Mouse (Mus musculus) liver, embryonic 15.5 days (tissue): Measurements from ENCODE around the gene Dlgap1. TPM values are rescaled to one million over a fixed set of nuclear protein-coding genes. Genes with fewer than 3 reads are reported as not detected.

Experiments used
- ATAC-seq: fragments of 200-750 bp; cut with Nextera tagmentation; 2 replicates; pipeline ENCODE4 v1.8.0; 2017; ENCODE audit warnings: moderate number of reproducible peaks, mild to moderate bottlenecking, moderate library complexity; ENCODE audit not compliant: insufficient read depth
- H3K27ac ChIP-seq: fragments of 300-500 bp; sonication (generic); replicated peaks from 2 replicates; pipeline ENCODE4 v1.5.1; 2015; ENCODE audit warnings: mild to moderate bottlenecking, inconsistent platforms
- H3K27me3 ChIP-seq: fragments of 300-500 bp; sonication (generic); 2 replicates; pipeline ENCODE4 v1.6.1; 2015; ENCODE audit warnings: mild to moderate bottlenecking, inconsistent platforms
- H3K36me3 ChIP-seq: fragments of 300-500 bp; sonication (generic); replicated peaks from 2 replicates; pipeline ENCODE4 v1.6.1; 2015; ENCODE audit warnings: moderate library complexity, mild to moderate bottlenecking, inconsistent platforms
- H3K4me1 ChIP-seq: fragments of 300-500 bp; sonication (generic); replicated peaks from 2 replicates; pipeline ENCODE4 v1.6.1; 2015; ENCODE audit warnings: inconsistent platforms
- H3K4me2 ChIP-seq: fragments of 300-500 bp; sonication (generic); 2 replicates; pipeline ENCODE4 v1.6.1; 2015; ENCODE audit warnings: moderate library complexity, mild to moderate bottlenecking, inconsistent platforms
- H3K4me3 ChIP-seq: fragments of 300-500 bp; sonication (generic); replicated peaks from 2 replicates; pipeline ENCODE4 v1.5.1; 2015; ENCODE audit warnings: mild to moderate bottlenecking, inconsistent platforms
- H3K9ac ChIP-seq: fragments of 300-500 bp; sonication (generic); 2 replicates; pipeline ENCODE4 v1.6.1; 2015; ENCODE audit warnings: moderate library complexity, mild to moderate bottlenecking, inconsistent platforms
- H3K9me3 ChIP-seq: fragments of 300-500 bp; sonication (generic); replicated peaks from 2 replicates; pipeline ENCODE4 v1.6.1; 2016; ENCODE audit warnings: inconsistent platforms
- WGBS: fragments of 180-500 bp; shearing (Covaris S2); methylation state at CpG from one replicate; pipeline ENCODE4 v1.1.7; 2015; ENCODE audit warnings: mixed read lengths; ENCODE audit not compliant: insufficient replicate concordance; 5-methylcytosine and 5-hydroxymethylcytosine counted together
- polyA plus RNA-seq: library from polyadenylated mRNA; unstranded; fragments of >200 nt; fragmentation: Nextera tagmentation; extraction: Ambion mirVana; gene quantifications from 2 replicates; pipeline ENCODE4 v1.2.1, GENCODE M21; 2015

Gene Dlgap1
- polyA plus RNA-seq, 1 experiment from 2014 or later = 0.02 TPM

DNA sequence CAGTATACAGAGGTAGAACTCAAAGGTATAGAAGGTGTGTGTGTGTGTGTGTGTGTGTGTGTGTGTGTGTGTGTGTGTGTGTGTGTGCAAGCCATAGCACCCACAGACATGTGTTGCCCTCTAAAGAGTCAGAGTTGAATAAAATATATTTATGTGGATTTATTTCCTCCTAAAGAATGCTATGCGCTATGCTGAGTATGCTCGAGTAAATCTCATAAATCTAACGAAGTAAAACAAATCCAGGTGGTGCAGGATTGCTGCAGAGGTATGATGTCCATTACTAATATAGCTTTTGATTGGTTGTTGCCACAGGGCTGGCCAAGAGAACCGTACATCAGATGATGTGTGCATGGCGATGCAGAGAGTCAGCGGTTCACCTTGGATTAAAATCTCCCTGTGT lies 222.4 kb downstream of the Dlgap1 start:
- Histone ChIP-seq H3K36me3 (no peaks in the 10 kb centered on the region), H3K4me2 (no peak overlapping the region), H3K4me3 (no peak overlapping the region), H3K27ac (no peak overlapping the region), H3K9ac (no peak overlapping the region), H3K27me3 (no peaks in the 10 kb centered on the region), H3K9me3 (no peaks in the 10 kb centered on the region), H3K4me1 (no peaks in the 10 kb centered on the region)
- no peak for ATAC-seq
- WGBS = 66% methylated on average over 6 of the region's 6 CpGs

DNA sequence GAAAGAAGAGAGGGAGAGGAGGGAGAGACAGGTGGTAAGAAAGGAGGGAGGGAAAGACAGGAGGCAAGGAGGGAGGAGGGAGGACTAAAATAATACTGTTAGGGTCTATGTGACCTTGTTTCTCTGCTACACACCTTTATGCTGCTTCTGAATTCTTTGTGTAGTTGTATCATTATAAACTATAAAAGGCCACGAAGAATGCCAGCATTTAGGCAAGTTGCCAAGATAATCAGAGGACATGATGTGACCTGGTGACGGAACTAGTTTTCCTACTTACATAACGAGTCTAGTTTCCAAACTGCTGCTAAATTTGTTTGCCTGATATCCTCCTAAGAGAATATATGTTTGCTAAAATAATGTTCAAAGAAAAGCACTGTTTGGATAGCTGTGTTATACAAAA lies 254.0 kb downstream of the Dlgap1 start:
- ATAC-seq = no peak
- Histone ChIP-seq H3K4me3 (no peak overlapping the region), H3K27ac (no peak overlapping the region), H3K36me3 (no peaks in the 10 kb centered on the region), H3K27me3 (no peaks in the 10 kb centered on the region), H3K9me3 (no peaks in the 10 kb centered on the region), H3K9ac (no peak overlapping the region), H3K4me2 (no peak overlapping the region), H3K4me1 (no peaks in the 10 kb centered on the region)
- 47% methylated on average over 3 of the region's 3 CpGs for WGBS

DNA sequence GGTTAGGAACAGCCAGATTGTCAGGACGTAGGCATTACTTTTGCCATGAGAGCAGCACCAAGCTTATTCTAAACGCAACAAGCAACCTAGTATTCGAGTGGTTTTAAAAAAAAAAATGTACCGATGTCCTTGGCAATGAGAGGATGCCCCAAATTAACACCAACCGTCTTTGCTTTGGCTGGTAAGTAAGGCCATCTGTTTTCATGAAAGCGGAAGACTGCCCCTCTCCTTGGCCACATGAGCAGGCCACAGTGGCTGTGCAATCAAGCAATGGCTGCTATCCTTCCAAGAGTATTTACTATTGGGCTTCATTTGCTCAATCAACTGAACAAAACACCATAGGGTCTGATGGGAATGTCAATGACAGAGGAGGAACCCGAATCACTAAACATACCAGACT lies 278.5 kb downstream of the Dlgap1 start:
- no peak overlapping the region for H3K4me2 ChIP-seq
- no peak overlapping the region for H3K27ac ChIP-seq
- 63% methylated on average over 7 of the region's 7 CpGs for WGBS

DNA sequence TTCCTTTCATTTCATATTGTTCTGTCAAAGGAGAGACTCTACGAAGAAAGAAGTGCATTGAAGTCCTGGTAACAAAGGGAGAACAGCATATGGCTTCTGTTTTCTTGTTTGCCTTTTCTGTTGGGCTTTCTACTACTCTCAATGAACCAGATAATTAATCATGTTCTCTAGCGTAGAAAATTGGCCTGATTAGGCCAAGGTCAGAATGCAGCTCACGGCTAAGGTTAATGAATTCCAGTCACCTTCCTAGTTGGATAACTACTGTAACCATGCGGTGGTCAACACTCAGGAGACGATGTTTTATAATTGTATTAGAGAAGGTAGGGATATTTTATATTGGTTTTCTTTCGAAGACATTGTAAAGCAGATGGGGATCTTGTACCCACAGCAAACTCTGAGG lies 279.4 kb downstream of the Dlgap1 start:
- Histone ChIP-seq H3K4me2 (no peak overlapping the region), H3K9ac (no peak overlapping the region), H3K4me3 (no peak overlapping the region), H3K27ac (no peak overlapping the region), H3K27me3 (no peaks in the 10 kb centered on the region), H3K9me3 (no peaks in the 10 kb centered on the region), H3K4me1 (no peaks in the 10 kb centered on the region), H3K36me3 (no peaks in the 10 kb centered on the region)
- 61% methylated on average over 6 of the region's 6 CpGs for WGBS
- ATAC-seq = no peak

More for the DNA sequence above, 278.5 kb downstream of the Dlgap1 start:
- Histone ChIP-seq H3K9ac (no peak overlapping the region), H3K4me3 (no peak overlapping the region), H3K36me3 (no peaks in the 10 kb centered on the region), H3K9me3 (no peaks in the 10 kb centered on the region), H3K27me3 (no peaks in the 10 kb centered on the region), H3K4me1 (no peaks in the 10 kb centered on the region)
- ATAC-seq = no peak

DNA sequence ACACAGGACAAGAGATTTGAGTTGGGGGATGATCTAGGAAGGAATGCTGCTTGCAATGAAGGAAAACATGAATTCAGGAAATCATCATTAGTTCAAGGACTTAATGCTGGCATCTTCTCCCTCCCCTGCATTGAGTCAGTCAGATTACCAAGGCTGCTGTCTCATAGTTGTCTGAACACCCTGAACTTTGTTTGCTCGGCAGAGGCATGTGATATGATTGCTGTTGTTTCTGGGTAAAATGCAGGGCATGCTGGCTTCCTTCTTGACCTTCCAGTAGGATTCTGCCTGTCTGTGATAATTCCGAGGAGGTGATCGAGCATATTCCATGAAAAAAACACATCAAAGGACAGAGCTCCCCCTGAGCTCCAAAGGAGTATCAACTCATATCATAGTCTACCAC lies 283.6 kb downstream of the Dlgap1 start:
- Histone ChIP-seq H3K36me3 (no peaks in the 10 kb centered on the region), H3K4me1 (no peaks in the 10 kb centered on the region), H3K27me3 (no peaks in the 10 kb centered on the region), H3K4me3 (no peak overlapping the region), H3K27ac (no peak overlapping the region), H3K9ac (no peak overlapping the region), H3K4me2 (no peak overlapping the region), H3K9me3 (no peaks in the 10 kb centered on the region)
- ATAC-seq = no peak
- 52% methylated on average over 3 of the region's 3 CpGs for WGBS

DNA sequence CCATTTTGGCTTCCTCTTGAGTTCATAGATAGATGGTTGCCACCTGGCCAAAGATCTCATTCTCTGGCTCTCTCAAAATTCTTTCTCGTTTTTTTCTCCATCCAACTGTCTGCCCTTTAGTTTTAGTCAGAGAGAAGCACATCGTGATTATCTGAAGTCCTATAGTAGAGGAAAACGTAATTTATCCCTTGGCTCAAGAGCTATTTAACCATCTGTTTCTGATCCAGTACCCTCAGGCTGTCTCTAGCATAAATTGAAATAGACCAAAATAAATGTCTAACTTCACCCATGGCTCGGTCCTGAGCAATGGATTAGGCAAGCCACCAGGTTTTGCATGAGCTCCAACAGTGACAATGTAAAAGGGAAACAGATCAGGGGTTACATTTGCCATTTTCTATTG lies 287.5 kb downstream of the Dlgap1 start:
- ATAC-seq = no peak
- 55% methylated on average over 4 of the region's 4 CpGs for WGBS
- Histone ChIP-seq H3K9me3 (no peaks in the 10 kb centered on the region), H3K4me2 (no peak overlapping the region), H3K27me3 (no peaks in the 10 kb centered on the region), H3K4me1 (no peaks in the 10 kb centered on the region), H3K36me3 (no peaks in the 10 kb centered on the region), H3K4me3 (no peak overlapping the region), H3K27ac (no peak overlapping the region), H3K9ac (no peak overlapping the region)

DNA sequence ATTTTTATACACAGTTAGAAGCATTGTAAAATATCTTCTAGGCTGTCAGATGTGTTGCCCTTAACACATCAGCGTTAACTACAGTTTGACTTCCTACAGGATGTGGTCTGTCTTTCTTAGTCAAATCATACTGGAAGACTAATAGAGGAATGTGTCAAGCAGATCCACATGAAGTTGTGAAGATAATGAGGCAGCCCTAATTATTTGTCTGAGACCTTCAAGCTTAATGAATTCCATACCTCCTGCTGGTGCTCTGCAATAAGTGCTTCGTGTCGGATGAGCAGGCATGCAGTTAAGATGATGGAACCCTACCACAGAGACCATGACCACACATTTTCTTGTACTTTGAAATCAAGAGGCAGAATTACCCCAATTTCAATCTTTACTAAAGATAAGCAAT lies 294.3 kb downstream of the Dlgap1 start:
- ATAC-seq = no peak
- H3K9me3 ChIP-seq = no peaks in the 10 kb centered on the region
- 59% methylated on average over 3 of the region's 3 CpGs for whole genome bisulfite sequencing

DNA sequence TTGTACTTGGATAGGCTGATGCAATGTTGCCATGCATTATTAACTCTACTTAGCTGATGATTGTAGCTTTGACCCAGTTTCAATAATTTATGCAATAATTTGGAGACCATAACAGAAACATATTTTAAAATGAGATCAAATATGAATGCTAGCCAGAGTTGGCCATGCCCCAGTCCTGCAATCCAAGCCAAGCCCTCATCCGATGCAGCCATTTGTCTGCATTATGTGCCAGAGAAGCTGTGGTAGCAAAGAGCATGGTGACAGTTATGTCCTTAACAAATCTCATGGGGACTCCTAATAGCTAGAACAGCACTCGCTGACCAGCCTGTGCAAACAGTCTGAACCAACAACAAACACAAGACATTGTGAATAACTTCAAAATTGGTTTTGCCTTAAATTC lies 303.3 kb downstream of the Dlgap1 start:
- no peaks in the 10 kb centered on the region for H3K27me3 ChIP-seq
- no peaks in the 10 kb centered on the region for H3K36me3 ChIP-seq
- H3K4me1 ChIP-seq = no peaks in the 10 kb centered on the region
- ATAC-seq = no peak
- H3K27ac ChIP-seq = no peak overlapping the region
- no peak overlapping the region for H3K4me2 ChIP-seq
- WGBS = 64% methylated on average over 2 of the region's 2 CpGs
- H3K4me3 ChIP-seq = no peak overlapping the region
- H3K9me3 ChIP-seq = no peaks in the 10 kb centered on the region
- H3K9ac ChIP-seq = no peak overlapping the region

More for the DNA sequence above, 294.3 kb downstream of the Dlgap1 start:
- Histone ChIP-seq H3K27me3 (no peaks in the 10 kb centered on the region), H3K27ac (no peak overlapping the region), H3K4me2 (no peak overlapping the region), H3K36me3 (no peaks in the 10 kb centered on the region), H3K4me1 (no peaks in the 10 kb centered on the region), H3K4me3 (no peak overlapping the region), H3K9ac (no peak overlapping the region)

DNA sequence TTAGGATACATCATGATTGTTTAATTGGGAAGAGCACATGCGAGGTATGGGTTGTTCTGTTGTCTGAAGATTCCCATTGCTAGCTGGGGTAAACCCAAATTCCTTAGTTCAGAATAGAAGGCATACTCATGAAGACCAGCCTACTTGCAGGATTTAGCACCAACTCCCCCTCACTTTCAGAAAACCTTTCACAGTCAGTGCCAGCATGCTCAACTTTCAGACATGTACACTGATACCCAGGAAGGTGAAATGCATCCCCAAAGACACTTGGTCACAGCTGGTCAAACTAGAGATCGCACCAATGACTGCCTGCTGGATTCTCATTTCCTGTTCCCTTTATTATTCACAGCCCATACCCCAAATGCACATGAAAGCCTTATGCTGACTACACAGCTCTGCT lies 318.8 kb downstream of the Dlgap1 start:
- Histone ChIP-seq H3K4me2 (no peak overlapping the region), H3K27ac (no peak overlapping the region), H3K9ac (no peak overlapping the region), H3K36me3 (no peaks in the 10 kb centered on the region), H3K4me1 (no peaks in the 10 kb centered on the region), H3K4me3 (no peak overlapping the region), H3K9me3 (no peaks in the 10 kb centered on the region), H3K27me3 (no peaks in the 10 kb centered on the region)
- 66% methylated on average over 2 of the region's 2 CpGs for WGBS
- no peak for ATAC-seq

DNA sequence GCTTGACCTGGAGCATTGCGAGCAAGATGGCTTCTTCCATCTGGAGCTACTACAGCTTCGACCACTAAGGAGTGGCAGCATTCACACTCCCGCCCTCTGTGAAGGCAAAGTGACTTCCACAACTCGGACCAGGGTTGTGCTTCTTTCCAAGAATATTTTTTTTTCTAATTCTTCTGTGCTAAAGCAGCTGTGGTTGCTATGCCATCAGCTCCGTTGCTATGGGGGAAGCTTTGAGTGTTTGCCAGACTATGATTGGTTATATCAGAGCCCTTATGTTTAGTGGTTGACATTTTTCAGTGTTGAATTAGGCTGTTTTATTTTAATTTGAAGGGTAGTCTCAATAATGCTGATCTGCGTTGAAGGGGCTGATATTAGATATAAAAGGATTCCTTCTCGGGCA lies 325.2 kb downstream of the Dlgap1 start:
- ATAC-seq = no peak
- no peak overlapping the region for H3K4me3 ChIP-seq
- H3K27me3 ChIP-seq = no peaks in the 10 kb centered on the region
- no peak overlapping the region for H3K9ac ChIP-seq
- H3K4me1 ChIP-seq = no peaks in the 10 kb centered on the region
- H3K9me3 ChIP-seq = no peaks in the 10 kb centered on the region
- no peaks in the 10 kb centered on the region for H3K36me3 ChIP-seq
- H3K27ac ChIP-seq = no peak overlapping the region
- no peak overlapping the region for H3K4me2 ChIP-seq
- WGBS = 66% methylated on average over 7 of the region's 7 CpGs

DNA sequence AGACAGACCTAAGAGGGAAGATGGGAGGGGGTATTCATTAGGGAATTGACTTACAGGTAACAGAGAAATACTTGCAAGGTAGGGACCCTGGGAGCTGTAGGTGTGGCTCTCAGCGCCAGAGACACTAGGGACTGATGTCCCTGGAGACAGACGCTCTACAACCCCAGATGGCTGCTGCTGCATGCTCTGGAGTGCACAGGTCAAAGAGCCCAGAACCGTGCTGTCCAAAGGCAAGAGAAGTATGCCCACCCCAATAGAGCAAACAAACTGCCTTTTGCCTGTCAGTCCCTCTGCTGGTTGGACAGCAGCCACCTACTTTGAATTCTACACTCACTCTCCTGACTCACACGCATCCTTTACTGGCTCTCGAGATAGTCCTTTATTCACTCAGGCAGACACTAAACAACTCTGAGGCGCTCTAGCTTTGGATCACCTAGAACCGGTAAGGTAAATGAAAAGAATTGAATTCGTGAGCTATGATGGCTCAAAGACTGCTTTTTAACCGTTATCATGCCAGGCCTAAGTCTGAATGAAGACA lies 333.1 kb downstream of the Dlgap1 start:
- ATAC-seq = no peak

DNA sequence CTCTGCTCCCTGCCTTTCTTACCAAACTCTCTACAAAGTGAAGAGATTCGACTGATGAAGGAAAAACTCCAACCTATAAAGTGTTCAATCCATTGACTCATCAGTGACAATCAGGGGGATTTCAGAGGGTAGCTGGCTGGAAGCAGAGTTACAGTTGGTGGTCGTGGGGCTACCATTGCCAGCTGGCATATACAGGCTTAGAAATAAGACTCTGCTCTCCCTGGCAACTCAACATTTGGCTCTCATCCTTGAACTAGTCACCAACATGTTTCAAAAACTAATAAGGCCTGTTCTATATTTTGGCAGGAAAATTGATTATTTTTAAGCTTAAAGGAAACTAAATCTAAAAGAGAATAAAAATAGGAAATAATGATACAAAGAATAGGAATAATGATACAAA lies 333.8 kb downstream of the Dlgap1 start:
- no peak for ATAC-seq
- Histone ChIP-seq H3K9me3 (no peaks in the 10 kb centered on the region), H3K27me3 (no peaks in the 10 kb centered on the region), H3K4me1 (no peaks in the 10 kb centered on the region), H3K36me3 (no peaks in the 10 kb centered on the region), H3K4me2 (no peak overlapping the region), H3K27ac (no peak overlapping the region), H3K9ac (no peak overlapping the region), H3K4me3 (no peak overlapping the region)
- WGBS = 48% methylated on average over 2 of the region's 2 CpGs

More for the DNA sequence above, 333.1 kb downstream of the Dlgap1 start:
- Histone ChIP-seq H3K4me3 (no peak overlapping the region), H3K9ac (no peak overlapping the region), H3K27ac (no peak overlapping the region), H3K9me3 (no peaks in the 10 kb centered on the region), H3K4me2 (no peak overlapping the region), H3K27me3 (no peaks in the 10 kb centered on the region), H3K36me3 (no peaks in the 10 kb centered on the region), H3K4me1 (no peaks in the 10 kb centered on the region)
- WGBS = 57% methylated on average over 9 of the region's 9 CpGs
